Mouse (Mus musculus): ENCODE results near the gene Klf4. TPM values are rescaled to one million over a fixed set of nuclear protein-coding genes. Genes with fewer than 3 reads are reported as not detected.

The Klf4 gene
- polyA plus RNA-seq (2015; fragmentation: Nextera tagmentation; extraction: Ambion mirVana) = 6.6 and 7.3 TPM in 2 replicates

- WGBS = 2% methylated on average over 68 of the region's 99 CpGs
These were observed at the start of gene Klf4 for GRCm38 (mm10) chr4:55532407-55533195. Gene Klf4, minus strand, starts transcription at chr4:55532466.

DNA sequence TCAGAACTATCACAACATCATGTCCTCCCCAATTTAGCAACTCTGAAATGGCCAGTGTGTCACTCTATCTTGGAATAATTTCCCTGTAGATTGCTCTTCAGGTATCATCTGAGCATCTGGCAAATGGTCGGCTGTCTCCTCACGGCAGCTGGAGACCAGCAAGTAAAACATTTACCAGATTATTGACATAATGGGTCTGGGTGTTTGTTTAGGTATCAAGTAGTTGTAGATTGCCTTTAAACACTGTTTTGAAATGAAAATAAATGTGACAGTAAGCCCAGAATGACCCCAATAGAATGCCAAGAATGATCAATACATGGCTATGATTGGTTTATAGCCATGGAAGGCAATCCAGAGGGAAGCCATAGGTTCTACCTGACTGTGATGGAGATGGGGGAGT lies 39.2 kb upstream of the Klf4 start:
- no peak for ATAC-seq (replicated peaks; ENCODE audit: low FRiP score, low read depth)
- 59% methylated on average over 2 of the region's 2 CpGs for WGBS

More at GRCm38 (mm10) chr4:55532407-55533195, at the start of gene Klf4:
- peak within 1 kb of the TSS; percentile 97 for H3K4me2 ChIP-seq (ENCODE audit: low read length)
- H3K4me1 ChIP-seq (replicated peaks; ENCODE audit: insufficient read depth, low read length) = peaks cover 6% of the 10 kb centered on the region; the same call in 1 of the 2 replicates
- no peaks in the 10 kb centered on the region for H3K9me3 ChIP-seq (replicated peaks; ENCODE audit: low read length)
- peak; percentile 86 for ATAC-seq (replicated peaks; ENCODE audit: low FRiP score, low read depth)
- no peaks in the 10 kb centered on the region for H3K36me3 ChIP-seq (ENCODE audit: insufficient read depth, low read length)
- peak; percentile 95 for DNase-seq (ENCODE audit: low spot score)
- peak; percentile 22; the same call in 1 of the 2 replicates for TF ChIP-seq CTCF (IDR thresholded peaks at IDR 0.05; ENCODE audit: low read depth)
- H3K27me3 ChIP-seq (ENCODE audit: insufficient read depth, low read length) = no peaks in the 10 kb centered on the region
- H3K9ac ChIP-seq (ENCODE audit: low read depth, low read length) = peak within 1 kb of the TSS; percentile 78
- H3K27ac ChIP-seq = peak within 1 kb of the TSS; percentile 90
- peak within 1 kb of the TSS; percentile 68 for H3K4me3 ChIP-seq (replicated peaks; ENCODE audit: low read depth, low read length)

GRCm38 (mm10) chr4:55567986-55568385 lies 35.7 kb upstream of the Klf4 start:
- Histone ChIP-seq H3K4me3 (replicated peaks; ENCODE audit: low read depth, low read length) (no peak overlapping the region), H3K9me3 (replicated peaks; ENCODE audit: low read length) (no peaks in the 10 kb centered on the region), H3K27ac (no peak overlapping the region), H3K4me2 (ENCODE audit: low read length) (no peak overlapping the region), H3K36me3 (ENCODE audit: insufficient read depth, low read length) (no peaks in the 10 kb centered on the region), H3K9ac (ENCODE audit: low read depth, low read length) (no peak overlapping the region), H3K4me1 (replicated peaks; ENCODE audit: insufficient read depth, low read length) (no peaks in the 10 kb centered on the region), H3K27me3 (ENCODE audit: insufficient read depth, low read length) (no peaks in the 10 kb centered on the region)
- ATAC-seq (replicated peaks; ENCODE audit: low FRiP score, low read depth) (no peak), DNase-seq (ENCODE audit: low spot score) (no peak)
- WGBS = 84% methylated on average over 9 of the region's 9 CpGs
- TF ChIP-seq CTCF (IDR thresholded peaks at IDR 0.05; ENCODE audit: low read depth) = no peak

More for the DNA sequence above, 39.2 kb upstream of the Klf4 start:
- no peaks in the 10 kb centered on the region for H3K27me3 ChIP-seq (ENCODE audit: insufficient read depth, low read length)
- no peak overlapping the region for H3K4me3 ChIP-seq (replicated peaks; ENCODE audit: low read depth, low read length)
- H3K9me3 ChIP-seq (replicated peaks; ENCODE audit: low read length) = no peaks in the 10 kb centered on the region
- no peaks in the 10 kb centered on the region for H3K4me1 ChIP-seq (replicated peaks; ENCODE audit: insufficient read depth, low read length)
- H3K27ac ChIP-seq = no peak overlapping the region
- H3K36me3 ChIP-seq (ENCODE audit: insufficient read depth, low read length) = no peaks in the 10 kb centered on the region
- TF ChIP-seq CTCF (IDR thresholded peaks at IDR 0.05; ENCODE audit: low read depth) = no peak
- no peak overlapping the region for H3K4me2 ChIP-seq (ENCODE audit: low read length)
- no peak for DNase-seq (ENCODE audit: low spot score)
- H3K9ac ChIP-seq (ENCODE audit: low read depth, low read length) = no peak overlapping the region

DNA sequence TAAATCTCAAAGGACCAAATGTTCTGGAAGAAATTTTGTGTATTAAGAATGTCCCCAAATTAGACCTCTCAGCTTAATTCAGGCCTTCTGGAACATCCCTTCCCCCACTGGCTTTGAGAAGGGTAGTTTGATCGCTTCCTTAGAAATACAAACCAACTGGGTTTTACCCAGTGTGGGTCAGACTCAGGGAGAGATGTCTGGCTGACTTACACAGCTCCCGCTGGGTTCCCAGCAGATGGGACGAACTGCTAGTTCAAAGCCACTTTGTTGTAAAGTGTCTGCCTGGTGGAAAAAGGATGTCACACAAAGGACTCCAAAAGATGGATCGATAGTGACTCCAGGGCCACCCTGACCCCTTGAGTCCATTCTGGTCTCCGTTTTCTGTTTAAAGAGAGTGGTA lies 35.3 kb upstream of the Klf4 start:
- 84% methylated on average over 5 of the region's 5 CpGs for WGBS
- no peaks in the 10 kb centered on the region for H3K36me3 ChIP-seq (ENCODE audit: insufficient read depth, low read length)
- no peak overlapping the region for H3K4me3 ChIP-seq (replicated peaks; ENCODE audit: low read depth, low read length)
- no peaks in the 10 kb centered on the region for H3K4me1 ChIP-seq (replicated peaks; ENCODE audit: insufficient read depth, low read length)
- no peak for ATAC-seq (replicated peaks; ENCODE audit: low FRiP score, low read depth)
- no peak overlapping the region for H3K4me2 ChIP-seq (ENCODE audit: low read length)
- no peak overlapping the region for H3K9ac ChIP-seq (ENCODE audit: low read depth, low read length)
- no peak overlapping the region for H3K27ac ChIP-seq
- no peak for DNase-seq (ENCODE audit: low spot score)
- H3K27me3 ChIP-seq (ENCODE audit: insufficient read depth, low read length) = no peaks in the 10 kb centered on the region
- TF ChIP-seq CTCF (IDR thresholded peaks at IDR 0.05; ENCODE audit: low read depth) = no peak
- H3K9me3 ChIP-seq (replicated peaks; ENCODE audit: low read length) = no peaks in the 10 kb centered on the region

DNA sequence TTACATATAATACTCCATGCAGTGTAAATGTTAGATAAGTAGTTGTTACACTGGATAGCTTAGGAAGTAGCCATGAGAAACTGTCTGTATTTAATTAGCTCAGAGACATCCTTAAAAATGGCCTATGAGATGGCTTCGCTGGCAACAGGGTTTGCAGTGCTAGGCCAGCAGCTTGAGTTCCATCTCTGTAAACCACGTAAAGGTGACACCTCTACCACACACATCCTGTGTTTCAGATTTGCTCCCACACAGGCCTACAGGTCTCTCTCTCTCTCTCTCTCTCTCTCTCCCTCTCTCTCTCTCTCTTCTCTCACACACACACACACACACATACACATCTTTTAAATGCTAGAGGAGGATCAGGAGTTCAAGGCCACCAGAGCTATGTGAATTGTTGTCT lies 32.1 kb upstream of the Klf4 start:
- ATAC-seq (replicated peaks; ENCODE audit: low FRiP score, low read depth) (no peak), DNase-seq (ENCODE audit: low spot score) (no peak)
- Histone ChIP-seq H3K27ac (no peak overlapping the region), H3K4me3 (replicated peaks; ENCODE audit: low read depth, low read length) (no peak overlapping the region), H3K4me2 (ENCODE audit: low read length) (no peak overlapping the region), H3K9ac (ENCODE audit: low read depth, low read length) (no peak overlapping the region), H3K36me3 (ENCODE audit: insufficient read depth, low read length) (no peaks in the 10 kb centered on the region), H3K9me3 (replicated peaks; ENCODE audit: low read length) (no peaks in the 10 kb centered on the region), H3K27me3 (ENCODE audit: insufficient read depth, low read length) (no peaks in the 10 kb centered on the region), H3K4me1 (replicated peaks; ENCODE audit: insufficient read depth, low read length) (no peaks in the 10 kb centered on the region)
- TF ChIP-seq CTCF (IDR thresholded peaks at IDR 0.05; ENCODE audit: low read depth) = no peak
- 84% methylated on average over 2 of the region's 2 CpGs for WGBS

DNA sequence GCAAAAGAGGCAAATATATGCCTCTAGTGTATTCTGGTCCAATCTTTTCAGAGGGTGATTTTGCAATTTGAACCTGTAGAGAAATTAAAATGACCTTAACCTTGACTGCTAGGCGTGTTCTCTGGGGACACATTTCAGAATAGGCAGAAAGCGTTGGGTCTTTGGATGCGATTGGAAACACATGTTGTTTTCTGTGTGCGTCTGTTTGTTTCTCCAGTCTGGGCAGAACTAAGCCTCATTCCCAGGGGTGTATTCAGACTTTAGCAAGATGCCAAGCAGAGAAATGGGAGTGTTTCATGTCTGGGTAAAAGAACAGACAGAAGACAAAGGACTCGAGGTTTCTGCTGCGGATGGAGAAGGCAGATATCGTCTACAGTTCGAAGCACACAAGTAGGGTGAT lies 30.8 kb upstream of the Klf4 start:
- H3K9ac ChIP-seq (ENCODE audit: low read depth, low read length) = no peak overlapping the region

More for the DNA sequence above, 30.8 kb upstream of the Klf4 start:
- H3K4me3 ChIP-seq (replicated peaks; ENCODE audit: low read depth, low read length) = no peak overlapping the region
- no peak for TF ChIP-seq CTCF (IDR thresholded peaks at IDR 0.05; ENCODE audit: low read depth)
- ATAC-seq (replicated peaks; ENCODE audit: low FRiP score, low read depth) = no peak
- WGBS = 65% methylated on average over 8 of the region's 8 CpGs
- no peaks in the 10 kb centered on the region for H3K36me3 ChIP-seq (ENCODE audit: insufficient read depth, low read length)
- no peaks in the 10 kb centered on the region for H3K4me1 ChIP-seq (replicated peaks; ENCODE audit: insufficient read depth, low read length)
- H3K4me2 ChIP-seq (ENCODE audit: low read length) = no peak overlapping the region
- no peak overlapping the region for H3K27ac ChIP-seq
- no peaks in the 10 kb centered on the region for H3K9me3 ChIP-seq (replicated peaks; ENCODE audit: low read length)
- no peaks in the 10 kb centered on the region for H3K27me3 ChIP-seq (ENCODE audit: insufficient read depth, low read length)
- peak; percentile 44 for DNase-seq (ENCODE audit: low spot score)
